Mouse (Mus musculus) embryonic facial prominence, embryonic 11.5 days (tissue): ENCODE results near the gene Psmd13. TPM values are rescaled to one million over a fixed set of nuclear protein-coding genes. Genes with fewer than 3 reads are reported as not detected.

Experiments used
- ATAC-seq: fragments of 200-750 bp; cut with Nextera tagmentation; replicated peaks from 2 replicates; pipeline ENCODE4 v1.8.0; 2017; ENCODE audit warnings: low read depth; ENCODE audit not compliant: insufficient number of reproducible peaks, low FRiP score, low TSS enrichment
- DNase-seq: peaks from one replicate; pipeline ENCODE4 v3.0.0-alpha.2; 2015; ENCODE audit warnings: low spot score
- H3K27ac ChIP-seq: fragments of 300-500 bp; sonication (generic); replicated peaks from 2 replicates; pipeline ENCODE4 v1.5.1; 2014; ENCODE audit warnings: mild to moderate bottlenecking, low read depth, low read length, control low read depth
- H3K27me3 ChIP-seq: fragments of 300-500 bp; sonication (generic); 2 replicates; pipeline ENCODE4 v1.6.1; 2014; ENCODE audit warnings: mild to moderate bottlenecking, low read length, moderate library complexity, mixed read lengths; ENCODE audit not compliant: control insufficient read depth, insufficient read depth
- H3K36me3 ChIP-seq: fragments of 300-500 bp; sonication (generic); replicated peaks from 2 replicates; pipeline ENCODE4 v1.6.1; 2014; ENCODE audit warnings: low read depth, mild to moderate bottlenecking, low read length, moderate library complexity, mixed read lengths; ENCODE audit not compliant: control insufficient read depth, insufficient read depth
- H3K4me1 ChIP-seq: fragments of 300-500 bp; sonication (generic); 2 replicates; pipeline ENCODE4 v1.6.1; 2014; ENCODE audit warnings: low read length, mixed read lengths; ENCODE audit not compliant: control insufficient read depth, insufficient read depth
- H3K4me2 ChIP-seq: fragments of 300-500 bp; sonication (generic); 2 replicates; pipeline ENCODE4 v1.6.1; 2014; ENCODE audit warnings: low read depth, mild to moderate bottlenecking, control low read depth, low read length, moderate library complexity
- H3K4me3 ChIP-seq: fragments of 300-500 bp; sonication (generic); 2 replicates; pipeline ENCODE4 v1.5.1; 2014; ENCODE audit warnings: low read depth, low read length, control low read depth
- H3K9ac ChIP-seq: fragments of 300-500 bp; sonication (generic); replicated peaks from 2 replicates; pipeline ENCODE4 v1.6.1; 2014; ENCODE audit warnings: mild to moderate bottlenecking, control low read depth, low read length
- H3K9me3 ChIP-seq: fragments of 300-500 bp; sonication (generic); replicated peaks from 2 replicates; pipeline ENCODE4 v1.6.1; 2016; ENCODE audit warnings: mild to moderate bottlenecking, low read length, inconsistent platforms, mixed read lengths; ENCODE audit not compliant: control insufficient read depth
- WGBS: fragments of 180-500 bp; shearing (Covaris S2); extraction: QIAGEN DNeasy Blood & Tissue Kit; methylation state at CpG from one replicate; pipeline ENCODE4 v1.1.7; 2014; 5-methylcytosine and 5-hydroxymethylcytosine counted together
- polyA plus RNA-seq: library from polyadenylated mRNA; unstranded; fragments of >200 nt; fragmentation: Nextera tagmentation; extraction: Ambion mirVana; gene quantifications from 2 replicates; pipeline ENCODE4 v1.2.1, GENCODE M21; 2014

Gene Psmd13
- 185 and 195 TPM in 2 replicates for polyA plus RNA-seq

GRCm38 (mm10) chr7:140881696-140882468 is at the start of gene Psmd13, which contains the start of gene Sirt3:
Gene Psmd13, plus strand, starts transcription at chr7:140881968.
Gene Sirt3, minus strand, starts transcription at chr7:140882309.
- H3K36me3 ChIP-seq, result no peaks in the 10 kb centered on the region
- under 1% methylated on average over 59 of the region's 59 CpGs for WGBS
- DNase-seq (peak; percentile 97), ATAC-seq (peak; percentile 92)
- H3K9me3 ChIP-seq, result no peaks in the 10 kb centered on the region
- H3K4me1 ChIP-seq, result 0 out of 2 replicates have a peak, but pooled peaks cover 2% of the 10 kb centered on the region
- H3K4me2 ChIP-seq, result peak within 1 kb of the TSS; percentile 63
- H3K27ac ChIP-seq, result peak within 1 kb of the TSS; percentile 52
- peak within 1 kb of the TSS; percentile 78 for H3K4me3 ChIP-seq
- H3K27me3 ChIP-seq, result no peaks in the 10 kb centered on the region
- H3K9ac ChIP-seq, result peak within 1 kb of the TSS; percentile 75

DNA sequence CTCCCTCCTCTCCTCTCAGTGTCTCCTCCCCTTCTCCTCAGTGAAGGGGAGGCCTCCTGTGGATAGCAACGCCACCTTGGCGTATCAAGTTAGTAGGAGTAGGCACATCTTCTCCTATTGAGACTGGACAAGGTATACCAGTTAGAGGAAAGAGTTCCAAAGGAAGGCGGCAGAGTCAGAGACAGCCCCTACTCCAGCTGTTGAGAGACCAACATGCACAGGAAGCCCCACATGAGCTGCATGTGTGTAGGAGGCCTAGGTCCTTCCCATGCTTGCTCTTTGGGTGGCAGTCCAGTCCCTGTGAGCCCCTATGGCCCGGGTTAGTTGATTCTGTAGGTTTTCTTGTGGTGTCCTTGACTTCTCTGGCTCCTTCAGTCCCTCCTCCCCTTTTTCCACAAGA is 48.4 kb upstream of the Psmd13 start:
- no peak overlapping the region for H3K9ac ChIP-seq
- H3K36me3 ChIP-seq, result no peaks in the 10 kb centered on the region
- H3K4me3 ChIP-seq, result no peak overlapping the region
- no peak overlapping the region for H3K27ac ChIP-seq
- H3K9me3 ChIP-seq, result no peaks in the 10 kb centered on the region
- WGBS, result 86% methylated on average over 4 of the region's 4 CpGs
- DNase-seq (no peak), ATAC-seq (no peak)
- H3K4me1 ChIP-seq, result no peaks in the 10 kb centered on the region
- no peaks in the 10 kb centered on the region for H3K27me3 ChIP-seq
- H3K4me2 ChIP-seq, result no peak overlapping the region

DNA sequence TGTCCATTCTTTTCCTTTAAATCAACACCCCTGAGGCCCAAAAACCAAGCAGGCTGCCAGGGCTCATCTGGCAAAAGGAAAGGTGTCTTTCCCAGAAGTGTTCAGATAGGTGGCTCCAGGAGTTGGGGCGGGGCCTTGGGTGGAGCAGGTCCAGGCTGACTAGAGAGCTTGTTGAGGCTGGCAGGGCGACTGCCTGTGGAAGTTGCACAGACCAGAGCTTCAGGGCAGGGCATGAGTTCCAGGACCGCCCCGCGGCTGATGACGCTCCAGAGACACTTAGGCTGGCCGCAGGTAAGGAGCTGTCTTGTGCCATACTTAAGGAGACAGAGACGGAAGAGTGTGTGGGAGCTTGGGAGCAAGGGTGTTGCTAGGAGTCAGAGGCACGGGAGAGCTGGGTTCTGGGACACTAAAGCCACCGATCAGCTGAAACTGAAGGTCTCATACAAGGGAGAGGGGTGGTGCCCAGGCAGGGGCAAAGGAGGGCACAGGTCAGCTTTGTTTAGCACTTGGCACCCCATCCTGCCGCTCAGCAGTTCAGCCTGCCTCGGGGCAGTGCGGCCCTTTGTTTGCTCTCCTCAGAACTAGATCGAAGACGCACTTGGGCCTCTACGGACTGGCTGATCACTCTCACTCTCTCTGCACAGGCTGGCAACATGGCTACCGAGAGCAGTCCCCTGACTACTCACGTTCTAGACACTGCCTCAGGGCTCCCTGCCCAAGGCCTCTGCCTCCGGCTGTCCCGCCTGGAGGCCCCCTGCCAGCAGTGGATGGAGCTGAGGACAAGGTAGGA is 46.6 kb upstream of the Psmd13 start, which contains the start of gene Urah:
Gene Urah (plus strand): TSS at position 51 of the 790 bp plus-strand sequence.
- Histone ChIP-seq H3K4me3 (no peak within 1 kb of the TSS), H3K4me1 (no peaks in the 10 kb centered on the region), H3K27ac (no peak within 1 kb of the TSS), H3K9ac (no peak within 1 kb of the TSS), H3K27me3 (no peaks in the 10 kb centered on the region), H3K4me2 (no peak within 1 kb of the TSS), H3K36me3 (no peaks in the 10 kb centered on the region), H3K9me3 (no peaks in the 10 kb centered on the region)
- 40% methylated on average over 20 of the region's 20 CpGs for WGBS
- ATAC-seq (no peak; the same call in 1 of the 2 replicates), DNase-seq (peak; percentile 8)

- Histone ChIP-seq H3K9ac (no peak overlapping the region), H3K36me3 (no peaks in the 10 kb centered on the region), H3K4me3 (no peak overlapping the region), H3K4me1 (no peaks in the 10 kb centered on the region), H3K27ac (no peak overlapping the region), H3K27me3 (no peaks in the 10 kb centered on the region), H3K4me2 (no peak overlapping the region), H3K9me3 (no peaks in the 10 kb centered on the region)
- no peak for ATAC-seq
- DNase-seq, result no peak
- 75% methylated on average over 2 of the region's 2 CpGs for WGBS
Measured at GRCm38 (mm10) chr7:140835758-140836087, 46.0 kb upstream of the Psmd13 start.

- Histone ChIP-seq H3K9ac (no peak overlapping the region), H3K9me3 (no peaks in the 10 kb centered on the region), H3K27me3 (0 out of 2 replicates have a peak, but pooled peaks cover 2% of the 10 kb centered on the region), H3K4me1 (no peaks in the 10 kb centered on the region), H3K27ac (no peak overlapping the region), H3K4me3 (no peak overlapping the region), H3K4me2 (no peak overlapping the region), H3K36me3 (no peaks in the 10 kb centered on the region)
- DNase-seq (no peak), ATAC-seq (no peak)
- 87% methylated on average over 9 of the region's 9 CpGs for whole genome bisulfite sequencing
Measured at GRCm38 (mm10) chr7:140836243-140837115, 45.3 kb upstream of the Psmd13 start.

- H3K27ac ChIP-seq, result no peak overlapping the region
- no peak for ATAC-seq
- no peak overlapping the region for H3K9ac ChIP-seq
- WGBS, result 59% methylated on average over 5 of the region's 5 CpGs
- DNase-seq, result no peak
- H3K4me2 ChIP-seq, result no peak overlapping the region
- H3K9me3 ChIP-seq, result no peaks in the 10 kb centered on the region
- H3K4me1 ChIP-seq, result no peaks in the 10 kb centered on the region
- no peak overlapping the region for H3K4me3 ChIP-seq
- H3K27me3 ChIP-seq, result 0 out of 2 replicates have a peak, but pooled peaks cover 2% of the 10 kb centered on the region
- H3K36me3 ChIP-seq, result no peaks in the 10 kb centered on the region
Measured at GRCm38 (mm10) chr7:140839556-140839955, 42.2 kb upstream of the Psmd13 start.

- Histone ChIP-seq H3K36me3 (no peaks in the 10 kb centered on the region), H3K9ac (no peak overlapping the region), H3K9me3 (no peaks in the 10 kb centered on the region), H3K27ac (no peak overlapping the region), H3K4me1 (no peaks in the 10 kb centered on the region), H3K4me3 (no peak overlapping the region), H3K27me3 (0 out of 2 replicates have a peak, but pooled peaks cover 2% of the 10 kb centered on the region), H3K4me2 (no peak overlapping the region)
- ATAC-seq (no peak), DNase-seq (no peak)
- WGBS, result 40% methylated on average over 18 of the region's 19 CpGs
Measured at GRCm38 (mm10) chr7:140840750-140841735, 40.7 kb upstream of the Psmd13 start.
